Mouse (Mus musculus): Measurements from ENCODE around the gene Mrc2. TPM values are rescaled to one million over a fixed set of nuclear protein-coding genes. Genes with fewer than 3 reads are reported as not detected.

Gene Mrc2
- polyA plus RNA-seq, 1 experiment from 2014 or later = 0.98 TPM

GRCm38 (mm10) chr11:105352152-105352551, 59.7 kb downstream of the Mrc2 start:
- Histone ChIP-seq H3K4me3 (replicated peaks) (no peak overlapping the region), H3K27me3 (no peaks in the 10 kb centered on the region), H3K27ac (no peak overlapping the region), H3K9ac (no peak overlapping the region), H3K4me1 (replicated peaks) (peaks cover 63% of the 10 kb centered on the region), H3K9me3 (replicated peaks) (no peaks in the 10 kb centered on the region), H3K4me2 (no peak overlapping the region), H3K36me3 (no peaks in the 10 kb centered on the region)
- WGBS (ENCODE audit: insufficient replicate concordance) = 72% methylated on average over 8 of the region's 8 CpGs
- DNase-seq (no peak), ATAC-seq (ENCODE audit: low read depth) (no peak)

- 54% methylated on average over 9 of the region's 9 CpGs for WGBS (ENCODE audit: insufficient replicate concordance)
- no peak for ATAC-seq (ENCODE audit: low read depth)
- H3K27me3 ChIP-seq = no peaks in the 10 kb centered on the region
- no peaks in the 10 kb centered on the region for H3K9me3 ChIP-seq (replicated peaks)
- H3K4me3 ChIP-seq (replicated peaks) = no peak overlapping the region
- H3K4me2 ChIP-seq = no peak overlapping the region
- H3K9ac ChIP-seq = no peak overlapping the region
- H3K27ac ChIP-seq = no peak overlapping the region
- H3K36me3 ChIP-seq = no peaks in the 10 kb centered on the region
- peaks cover 55% of the 10 kb centered on the region for H3K4me1 ChIP-seq (replicated peaks)
- DNase-seq = no peak
Measured at GRCm38 (mm10) chr11:105352954-105353890, 60.8 kb downstream of the Mrc2 start.

DNA sequence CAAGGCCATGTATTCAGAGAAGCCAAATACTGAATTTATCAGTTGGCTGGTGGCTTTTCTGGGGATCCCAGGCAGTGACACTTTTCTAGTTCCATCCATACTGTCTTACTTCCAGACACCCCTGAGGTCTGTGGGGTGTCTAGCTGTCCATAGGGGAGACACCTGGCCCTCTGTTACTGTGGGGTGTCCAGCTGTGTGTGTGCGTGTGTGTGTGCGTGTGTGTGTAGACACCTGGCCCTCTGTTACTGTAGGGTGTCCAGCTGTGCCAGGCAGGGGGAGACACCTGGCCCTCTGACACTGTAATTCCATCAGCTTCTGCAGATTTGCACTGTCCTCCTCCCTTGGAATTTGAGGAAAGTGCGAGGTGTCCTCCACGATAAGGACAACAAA, 61.4 kb downstream of the Mrc2 start:
- Histone ChIP-seq H3K27ac (no peak overlapping the region), H3K4me3 (replicated peaks) (no peak overlapping the region), H3K9me3 (replicated peaks) (no peaks in the 10 kb centered on the region), H3K27me3 (no peaks in the 10 kb centered on the region), H3K4me2 (no peak overlapping the region), H3K36me3 (no peaks in the 10 kb centered on the region), H3K4me1 (replicated peaks) (peaks cover 48% of the 10 kb centered on the region), H3K9ac (no peak overlapping the region)
- WGBS (ENCODE audit: insufficient replicate concordance) = 83% methylated on average over 4 of the region's 4 CpGs
- DNase-seq = no peak
- ATAC-seq (ENCODE audit: low read depth) = no peak

DNA sequence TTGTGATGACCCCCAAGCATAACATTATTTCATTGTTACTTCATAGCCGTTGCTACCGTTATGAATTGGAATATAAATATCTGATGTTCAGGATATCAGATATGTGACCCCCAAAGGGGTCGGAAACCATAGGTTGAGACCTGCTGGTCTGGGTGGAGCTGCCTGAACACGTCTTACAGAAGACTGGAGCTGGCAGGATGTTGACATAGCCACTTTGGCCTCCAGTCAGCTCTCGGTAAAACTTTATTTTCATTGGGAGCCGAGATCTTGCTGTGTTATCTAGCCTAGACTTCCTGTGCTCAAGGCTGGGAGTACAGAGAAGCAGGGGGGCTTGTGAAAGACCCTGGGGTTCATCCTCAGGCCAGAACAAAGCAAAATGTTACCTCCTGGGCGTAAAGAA, 63.9 kb downstream of the Mrc2 start:
- DNase-seq (no peak), ATAC-seq (ENCODE audit: low read depth) (no peak)
- peaks cover 29% of the 10 kb centered on the region for H3K4me1 ChIP-seq (replicated peaks)
- no peak overlapping the region for H3K9ac ChIP-seq
- H3K4me2 ChIP-seq = no peak overlapping the region
- no peak overlapping the region for H3K4me3 ChIP-seq (replicated peaks)
- 35% methylated on average over 7 of the region's 7 CpGs for WGBS (ENCODE audit: insufficient replicate concordance)
- H3K36me3 ChIP-seq = no peaks in the 10 kb centered on the region
- H3K9me3 ChIP-seq (replicated peaks) = no peaks in the 10 kb centered on the region
- H3K27me3 ChIP-seq = 0 out of 2 replicates have a peak, but pooled peaks cover 4% of the 10 kb centered on the region
- H3K27ac ChIP-seq = no peak overlapping the region

GRCm38 (mm10) chr11:105362041-105362765, 69.8 kb downstream of the Mrc2 start:
- Histone ChIP-seq H3K4me2 (no peak overlapping the region), H3K4me1 (replicated peaks) (peaks cover 50% of the 10 kb centered on the region), H3K27ac (no peak overlapping the region), H3K36me3 (no peaks in the 10 kb centered on the region), H3K9ac (no peak overlapping the region), H3K9me3 (replicated peaks) (no peaks in the 10 kb centered on the region), H3K4me3 (replicated peaks) (no peak overlapping the region), H3K27me3 (peaks cover 32% of the 10 kb centered on the region)
- DNase-seq (no peak), ATAC-seq (ENCODE audit: low read depth) (no peak)
- WGBS (ENCODE audit: insufficient replicate concordance) = 83% methylated on average over 4 of the region's 4 CpGs

DNA sequence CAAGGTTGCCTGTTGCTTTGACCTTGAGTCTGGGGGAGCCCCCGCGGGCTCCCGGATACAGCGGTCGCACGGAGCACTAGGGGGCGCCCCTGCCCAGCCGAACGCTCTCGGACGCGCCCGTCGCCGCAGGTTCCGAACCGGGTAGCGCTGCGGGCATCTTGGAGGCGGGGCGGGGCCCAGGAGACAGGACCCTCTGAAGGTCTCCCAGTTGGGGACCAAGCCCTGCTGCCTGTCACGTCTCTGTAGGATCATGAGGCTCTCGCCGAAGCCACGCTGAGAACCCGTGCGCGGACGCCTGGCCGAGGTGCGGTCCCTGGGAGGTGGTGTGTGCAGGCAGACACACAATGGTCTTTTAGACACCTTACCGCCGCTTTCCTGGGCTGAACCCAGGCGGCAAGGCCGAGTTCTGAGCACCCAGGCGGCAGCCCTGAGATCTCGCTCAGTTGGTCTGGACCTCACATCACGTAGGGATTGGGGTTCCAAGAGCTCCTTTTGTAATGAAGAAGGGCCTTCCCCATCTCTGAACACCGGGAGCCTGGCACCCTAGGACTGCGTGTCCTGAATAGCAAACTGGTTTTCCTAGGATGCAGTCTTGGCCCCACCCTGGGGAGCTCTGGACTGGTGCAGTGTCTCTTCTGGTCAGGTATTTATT, 70.6 kb downstream of the Mrc2 start:
- H3K4me1 ChIP-seq (replicated peaks) = peaks cover 59% of the 10 kb centered on the region
- WGBS (ENCODE audit: insufficient replicate concordance) = 2% methylated on average over 40 of the region's 40 CpGs
- H3K4me3 ChIP-seq (replicated peaks) = peak overlapping the region; percentile 62
- H3K9ac ChIP-seq = peak overlapping the region; percentile 69
- DNase-seq (peak; percentile 66), ATAC-seq (ENCODE audit: low read depth) (no peak)
- H3K27me3 ChIP-seq = peaks cover 32% of the 10 kb centered on the region
- H3K9me3 ChIP-seq (replicated peaks) = no peaks in the 10 kb centered on the region
- H3K36me3 ChIP-seq = no peaks in the 10 kb centered on the region
- no peak overlapping the region for H3K27ac ChIP-seq
- peak overlapping the region; percentile 85 for H3K4me2 ChIP-seq

- ATAC-seq (ENCODE audit: low read depth) (no peak), DNase-seq (no peak)
- Histone ChIP-seq H3K4me2 (peak overlapping the region; percentile 85), H3K27me3 (peaks cover 32% of the 10 kb centered on the region), H3K4me1 (replicated peaks) (peaks cover 66% of the 10 kb centered on the region), H3K4me3 (replicated peaks) (peak overlapping the region; percentile 62), H3K9ac (peak overlapping the region; percentile 60; the same call in 1 of the 2 replicates), H3K36me3 (no peaks in the 10 kb centered on the region), H3K9me3 (replicated peaks) (no peaks in the 10 kb centered on the region), H3K27ac (no peak overlapping the region)
- WGBS (ENCODE audit: insufficient replicate concordance) = 45% methylated on average over 12 of the region's 12 CpGs
Measured at GRCm38 (mm10) chr11:105363598-105364385, 71.3 kb downstream of the Mrc2 start.

- Histone ChIP-seq H3K9ac (peak overlapping the region; percentile 60; the same call in 1 of the 2 replicates), H3K27me3 (peaks cover 32% of the 10 kb centered on the region), H3K4me1 (replicated peaks) (peaks cover 69% of the 10 kb centered on the region), H3K9me3 (replicated peaks) (no peaks in the 10 kb centered on the region), H3K27ac (peak overlapping the region; percentile 97), H3K36me3 (no peaks in the 10 kb centered on the region), H3K4me2 (peak overlapping the region; percentile 64), H3K4me3 (replicated peaks) (peak overlapping the region; percentile 3)
- 36% methylated on average over 12 of the region's 12 CpGs for WGBS (ENCODE audit: insufficient replicate concordance)
- ATAC-seq (ENCODE audit: low read depth) (no peak), DNase-seq (no peak)
Measured at GRCm38 (mm10) chr11:105364386-105365065, 72.1 kb downstream of the Mrc2 start.

- no peaks in the 10 kb centered on the region for H3K36me3 ChIP-seq
- DNase-seq (no peak), ATAC-seq (ENCODE audit: low read depth) (no peak; the same call in 1 of the 2 replicates)
- no peaks in the 10 kb centered on the region for H3K9me3 ChIP-seq (replicated peaks)
- WGBS (ENCODE audit: insufficient replicate concordance) = 57% methylated on average over 3 of the region's 3 CpGs
- peaks cover 30% of the 10 kb centered on the region for H3K27me3 ChIP-seq
- 0 out of 2 replicates have a peak overlapping the region, but pooled peaks have one; percentile 9 for H3K4me3 ChIP-seq (replicated peaks)
- peak overlapping the region; percentile 97 for H3K27ac ChIP-seq
- peak overlapping the region; percentile 60 for H3K9ac ChIP-seq
- H3K4me2 ChIP-seq = peak overlapping the region; percentile 64
- peaks cover 74% of the 10 kb centered on the region for H3K4me1 ChIP-seq (replicated peaks)
Measured at GRCm38 (mm10) chr11:105365611-105366010, 73.2 kb downstream of the Mrc2 start.

GRCm38 (mm10) chr11:105366051-105366450, 73.6 kb downstream of the Mrc2 start:
- WGBS (ENCODE audit: insufficient replicate concordance) = 17% methylated on average over 3 of the region's 4 CpGs
- peak; percentile 97 for ATAC-seq (ENCODE audit: low read depth)
- peaks cover 74% of the 10 kb centered on the region for H3K4me1 ChIP-seq (replicated peaks)

More at GRCm38 (mm10) chr11:105366051-105366450, 73.6 kb downstream of the Mrc2 start:
- Histone ChIP-seq H3K9me3 (replicated peaks) (no peaks in the 10 kb centered on the region), H3K27ac (peak overlapping the region; percentile 97), H3K4me3 (replicated peaks) (peak overlapping the region; percentile 23; the same call in 1 of the 2 replicates), H3K4me2 (peak overlapping the region; percentile 64), H3K36me3 (no peaks in the 10 kb centered on the region), H3K27me3 (peaks cover 28% of the 10 kb centered on the region), H3K9ac (peak overlapping the region; percentile 71)
- DNase-seq = peak; percentile 84

Measured in liver, embryonic 13.5 days (tissue).